Mouse (Mus musculus) brain, adult 10 weeks (tissue): ENCODE results near the gene Fam19a5. TPM values are rescaled to one million over a fixed set of nuclear protein-coding genes. Genes with fewer than 3 reads are reported as not detected.

ENCODE experiments used
- polyA plus RNA-seq: library from polyadenylated mRNA; stranded (reverse); fragments of 350-450 nt; fragmentation: Illumina TruSeq; extraction: RNeasy Lipid Tissue Mini Kit (QIAGEN cat#74804); gene quantifications from one replicate; pipeline ENCODE4 v1.2.3, GENCODE M21; 2015; ENCODE audit warnings: low read depth, low replicate concordance

Gene Fam19a5
- polyA plus RNA-seq = 93.9 TPM

GRCm38 (mm10) chr15:87543599-87544338 lies at the start of gene Fam19a5:
Gene Fam19a5, plus strand, starts transcription at chr15:87544299.

